Mouse (Mus musculus): ENCODE results near the gene Rbfox3. TPM values are rescaled to one million over a fixed set of nuclear protein-coding genes. Genes with fewer than 3 reads are reported as not detected.

Gene Rbfox3
- polyA plus RNA-seq, 1 experiment from 2014 or later = 1.2 TPM

DNA sequence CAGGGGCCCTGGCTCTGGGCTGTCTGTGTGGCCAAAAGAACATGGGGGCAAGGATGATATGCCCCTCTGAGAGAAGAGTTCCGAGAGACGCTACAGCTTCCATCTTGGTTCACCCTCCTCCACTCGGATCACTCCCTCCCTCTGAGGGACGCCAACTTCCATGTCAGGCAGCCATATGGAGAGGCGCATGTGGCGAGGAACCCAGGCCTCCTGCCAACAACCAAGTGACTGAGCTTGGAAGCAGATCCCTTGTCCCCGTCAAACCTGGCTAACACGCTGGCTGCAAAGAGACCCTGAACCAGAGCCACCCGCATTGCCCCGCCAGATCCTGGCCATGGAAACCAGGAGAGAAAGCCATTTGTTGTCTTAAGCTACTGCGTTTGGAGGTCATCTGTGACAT is 29.1 kb upstream of the Rbfox3 start:
- H3K9ac ChIP-seq (ENCODE audit: low read depth, low read length) = no peak overlapping the region
- H3K36me3 ChIP-seq (ENCODE audit: control insufficient read depth, insufficient read depth) = no peaks in the 10 kb centered on the region
- H3K27me3 ChIP-seq (replicated peaks; ENCODE audit: control insufficient read depth, insufficient read depth, low read length) = no peaks in the 10 kb centered on the region
- H3K27ac ChIP-seq (ENCODE audit: low read depth, low read length) = no peak overlapping the region
- no peak overlapping the region for H3K4me2 ChIP-seq (replicated peaks; ENCODE audit: low read depth)
- no peak for TF ChIP-seq CTCF (IDR thresholded peaks at IDR 0.05; ENCODE audit: low read depth)
- no peaks in the 10 kb centered on the region for H3K9me3 ChIP-seq (ENCODE audit: control insufficient read depth)
- H3K4me1 ChIP-seq (replicated peaks; ENCODE audit: control insufficient read depth, insufficient read depth, low read length) = no peaks in the 10 kb centered on the region
- ATAC-seq = no peak
- 76% methylated on average over 11 of the region's 11 CpGs for whole genome bisulfite sequencing
- H3K4me3 ChIP-seq (ENCODE audit: low read depth, low read length) = no peak overlapping the region

DNA sequence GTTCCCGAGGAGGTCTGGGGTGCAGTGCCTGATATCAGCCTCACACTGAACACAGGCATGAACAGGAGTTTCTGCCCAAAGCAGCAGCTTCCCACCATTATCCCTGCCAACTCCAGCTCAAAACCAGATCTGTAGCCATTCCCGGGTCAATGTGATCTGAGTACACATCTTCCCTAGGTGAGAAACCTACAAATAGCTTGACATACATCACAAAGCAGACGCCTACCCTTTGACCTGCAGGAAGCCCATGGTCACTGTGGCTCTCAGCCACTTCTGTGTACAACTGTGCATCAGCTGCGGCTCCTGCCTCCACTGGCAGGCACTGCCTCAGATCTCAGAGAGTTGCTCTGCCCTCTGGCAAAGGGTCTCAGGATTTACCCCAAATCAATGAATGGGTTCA is 28.3 kb upstream of the Rbfox3 start:
- no peaks in the 10 kb centered on the region; the same call in 1 of the 2 replicates for H3K4me1 ChIP-seq (replicated peaks; ENCODE audit: control insufficient read depth, insufficient read depth, low read length)
- no peak for TF ChIP-seq CTCF (IDR thresholded peaks at IDR 0.05; ENCODE audit: low read depth)
- no peak overlapping the region for H3K4me2 ChIP-seq (replicated peaks; ENCODE audit: low read depth)
- H3K36me3 ChIP-seq (ENCODE audit: control insufficient read depth, insufficient read depth) = no peaks in the 10 kb centered on the region
- no peak overlapping the region for H3K9ac ChIP-seq (ENCODE audit: low read depth, low read length)
- H3K9me3 ChIP-seq (ENCODE audit: control insufficient read depth) = no peaks in the 10 kb centered on the region
- H3K4me3 ChIP-seq (ENCODE audit: low read depth, low read length) = no peak overlapping the region
- ATAC-seq = no peak
- no peaks in the 10 kb centered on the region for H3K27me3 ChIP-seq (replicated peaks; ENCODE audit: control insufficient read depth, insufficient read depth, low read length)
- H3K27ac ChIP-seq (ENCODE audit: low read depth, low read length) = no peak overlapping the region
- 79% methylated on average over 4 of the region's 4 CpGs for WGBS

DNA sequence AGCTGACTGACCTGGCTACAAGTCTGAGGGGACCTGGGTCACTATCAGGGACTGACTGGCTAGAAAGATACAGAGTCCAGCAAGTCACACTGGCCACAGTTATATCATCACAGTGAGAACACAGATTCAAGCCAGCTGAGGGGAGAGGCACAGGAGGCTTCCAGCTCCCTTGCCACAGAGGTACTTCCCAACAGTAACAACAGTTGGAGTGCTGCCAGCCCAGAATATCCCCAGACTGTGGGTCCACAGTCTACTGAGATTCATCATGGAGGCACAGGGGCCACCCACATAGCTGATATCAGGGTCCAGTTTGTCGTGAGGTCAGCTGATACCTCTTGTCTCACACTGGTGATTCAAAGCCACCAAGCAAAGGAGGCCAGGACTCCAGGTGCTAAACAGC is 23.5 kb upstream of the Rbfox3 start:
- TF ChIP-seq CTCF (IDR thresholded peaks at IDR 0.05; ENCODE audit: low read depth) = no peak

DNA sequence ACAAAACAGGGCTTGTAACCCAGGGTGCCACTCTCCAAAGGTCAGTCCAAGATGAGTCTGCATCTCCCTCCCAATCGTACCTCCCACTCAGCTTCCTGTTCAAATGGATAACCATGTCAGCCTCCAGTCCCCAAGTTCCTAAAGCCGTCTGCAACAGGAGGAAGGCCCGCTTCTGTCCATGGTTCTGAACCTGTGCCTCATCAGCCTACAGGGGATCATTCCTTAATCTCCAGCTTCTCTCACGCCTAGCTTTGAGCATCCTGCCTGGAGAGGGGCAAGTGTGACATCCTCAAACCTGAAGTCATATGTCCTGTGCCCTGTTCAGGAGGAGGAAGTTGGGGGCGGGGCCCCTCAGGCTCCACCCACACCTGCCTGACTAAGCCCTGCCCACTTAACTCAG is 15.7 kb upstream of the Rbfox3 start:
- Histone ChIP-seq H3K27ac (ENCODE audit: low read depth, low read length) (no peak overlapping the region), H3K9ac (ENCODE audit: low read depth, low read length) (no peak overlapping the region), H3K27me3 (replicated peaks; ENCODE audit: control insufficient read depth, insufficient read depth, low read length) (no peaks in the 10 kb centered on the region), H3K4me2 (replicated peaks; ENCODE audit: low read depth) (no peak overlapping the region), H3K36me3 (ENCODE audit: control insufficient read depth, insufficient read depth) (no peaks in the 10 kb centered on the region), H3K4me1 (replicated peaks; ENCODE audit: control insufficient read depth, insufficient read depth, low read length) (no peaks in the 10 kb centered on the region), H3K4me3 (ENCODE audit: low read depth, low read length) (no peak overlapping the region), H3K9me3 (ENCODE audit: control insufficient read depth) (no peaks in the 10 kb centered on the region)
- no peak for ATAC-seq
- no peak for TF ChIP-seq CTCF (IDR thresholded peaks at IDR 0.05; ENCODE audit: low read depth)
- WGBS = 6% methylated on average over 5 of the region's 5 CpGs

More for the DNA sequence above, 23.5 kb upstream of the Rbfox3 start:
- 10% methylated on average over 1 of the region's 1 CpGs for WGBS
- no peak overlapping the region for H3K4me3 ChIP-seq (ENCODE audit: low read depth, low read length)
- no peak overlapping the region for H3K9ac ChIP-seq (ENCODE audit: low read depth, low read length)
- H3K4me2 ChIP-seq (replicated peaks; ENCODE audit: low read depth) = no peak overlapping the region
- ATAC-seq = peak; percentile 89
- no peaks in the 10 kb centered on the region; the same call in 1 of the 2 replicates for H3K4me1 ChIP-seq (replicated peaks; ENCODE audit: control insufficient read depth, insufficient read depth, low read length)
- no peaks in the 10 kb centered on the region for H3K36me3 ChIP-seq (ENCODE audit: control insufficient read depth, insufficient read depth)
- H3K27ac ChIP-seq (ENCODE audit: low read depth, low read length) = no peak overlapping the region; the same call in 1 of the 2 replicates
- no peaks in the 10 kb centered on the region for H3K9me3 ChIP-seq (ENCODE audit: control insufficient read depth)
- no peaks in the 10 kb centered on the region for H3K27me3 ChIP-seq (replicated peaks; ENCODE audit: control insufficient read depth, insufficient read depth, low read length)

DNA sequence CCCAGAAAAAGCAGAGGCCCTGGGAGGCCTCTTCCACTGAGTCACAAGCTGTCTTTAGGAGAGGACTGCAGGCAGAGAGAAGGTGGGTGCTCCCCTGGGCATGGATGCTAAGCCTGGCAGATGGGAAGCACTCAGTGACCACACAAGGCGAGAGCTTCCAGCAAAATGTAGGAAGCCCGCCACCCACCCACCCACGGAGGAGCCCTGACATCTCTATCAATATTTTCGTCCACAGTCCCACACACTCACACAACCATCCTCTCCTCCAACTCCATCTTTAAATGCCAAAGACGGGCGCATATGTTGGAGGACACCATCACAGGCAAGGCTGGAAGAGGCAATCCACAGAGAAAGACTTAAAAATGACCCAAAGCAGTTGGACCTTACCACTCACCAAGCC is 10.5 kb upstream of the Rbfox3 start:
- Histone ChIP-seq H3K9ac (ENCODE audit: low read depth, low read length) (no peak overlapping the region), H3K36me3 (ENCODE audit: control insufficient read depth, insufficient read depth) (no peaks in the 10 kb centered on the region), H3K4me1 (replicated peaks; ENCODE audit: control insufficient read depth, insufficient read depth, low read length) (no peaks in the 10 kb centered on the region), H3K27me3 (replicated peaks; ENCODE audit: control insufficient read depth, insufficient read depth, low read length) (no peaks in the 10 kb centered on the region), H3K27ac (ENCODE audit: low read depth, low read length) (no peak overlapping the region), H3K9me3 (ENCODE audit: control insufficient read depth) (no peaks in the 10 kb centered on the region), H3K4me2 (replicated peaks; ENCODE audit: low read depth) (no peak overlapping the region), H3K4me3 (ENCODE audit: low read depth, low read length) (no peak overlapping the region)
- WGBS = 81% methylated on average over 6 of the region's 6 CpGs
- ATAC-seq = no peak
- TF ChIP-seq CTCF (IDR thresholded peaks at IDR 0.05; ENCODE audit: low read depth) = no peak

DNA sequence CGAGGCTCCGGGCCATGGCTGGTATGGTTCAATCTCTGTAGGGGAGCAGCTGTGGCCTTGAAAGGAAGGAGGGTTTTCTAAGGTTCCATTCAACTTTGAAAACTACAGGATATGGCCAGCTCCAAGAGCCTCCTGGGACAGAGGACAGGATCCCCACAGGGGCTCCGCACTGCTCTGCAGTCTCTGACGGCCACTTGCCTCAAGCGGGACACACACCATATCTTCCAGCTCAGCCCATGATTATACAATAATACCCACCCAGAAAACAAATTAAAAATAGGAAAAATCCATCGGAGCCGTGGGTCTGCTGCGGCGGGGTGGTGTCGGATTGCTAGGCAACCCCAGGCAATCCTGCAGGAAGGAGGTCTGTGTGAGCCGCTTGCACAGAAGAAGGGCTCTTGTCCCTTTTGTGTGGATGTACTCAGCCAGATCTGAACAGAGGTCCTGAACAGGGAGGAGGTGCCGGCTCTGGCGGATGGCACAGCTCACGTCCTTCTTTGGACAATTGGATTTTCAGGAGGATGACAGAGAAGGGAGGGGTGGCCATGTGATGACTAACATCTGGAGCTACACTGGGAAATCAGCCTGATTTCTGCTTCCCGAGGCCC is 5.1 kb upstream of the Rbfox3 start:
- no peak overlapping the region for H3K27ac ChIP-seq (ENCODE audit: low read depth, low read length)
- no peak overlapping the region for H3K9ac ChIP-seq (ENCODE audit: low read depth, low read length)
- 0 out of 2 replicates have a peak, but pooled peaks cover 5% of the 10 kb centered on the region for H3K27me3 ChIP-seq (replicated peaks; ENCODE audit: control insufficient read depth, insufficient read depth, low read length)
- TF ChIP-seq CTCF (IDR thresholded peaks at IDR 0.05; ENCODE audit: low read depth) = no peak
- ATAC-seq = no peak
- no peaks in the 10 kb centered on the region for H3K9me3 ChIP-seq (ENCODE audit: control insufficient read depth)
- H3K4me1 ChIP-seq (replicated peaks; ENCODE audit: control insufficient read depth, insufficient read depth, low read length) = no peaks in the 10 kb centered on the region
- no peaks in the 10 kb centered on the region for H3K36me3 ChIP-seq (ENCODE audit: control insufficient read depth, insufficient read depth)
- H3K4me2 ChIP-seq (replicated peaks; ENCODE audit: low read depth) = no peak overlapping the region
- H3K4me3 ChIP-seq (ENCODE audit: low read depth, low read length) = no peak overlapping the region
- 26% methylated on average over 15 of the region's 15 CpGs for WGBS

Data from intestine, postnatal 0 days (tissue).